Mouse (Mus musculus) cerebellum, postnatal 25 days (tissue): ENCODE results near the gene Mrgprx2.
"Not testable (repeated sequence)": the region's sequence is repeated elsewhere in the genome, so short reads cannot be mapped to it uniquely, and the experiment has no call there.

Source experiments
- DNase-seq, 2 experiments: peaks; one replicate each; pipeline ENCODE4 v3.0.0; 2021; ENCODE audit warnings: mixed read lengths in 2 of 2

Gene Mrgprx2

DNA sequence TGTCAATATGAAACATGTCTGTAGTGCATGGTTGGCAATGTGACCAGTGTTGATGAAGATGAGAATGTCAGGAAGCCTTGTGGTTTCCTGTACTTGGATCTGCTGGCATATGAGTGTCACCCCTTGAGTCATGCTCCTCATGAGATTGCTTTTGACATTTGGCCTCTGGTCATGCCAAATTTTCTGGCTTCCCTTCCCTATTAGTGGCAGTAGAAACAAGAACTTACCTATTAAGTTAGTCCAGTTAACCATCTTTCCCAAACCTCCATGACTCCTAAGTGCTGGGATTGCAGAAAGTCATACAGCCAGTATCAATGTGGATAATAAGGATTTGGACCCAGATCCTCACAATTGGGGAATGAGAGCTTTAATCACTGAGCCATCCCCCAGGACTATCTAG is at the start of gene Mrgprx2:
Mrgprx2 (minus strand) TSS at position 101 of the 400 bp plus-strand sequence.
- no peak for DNase-seq

DNA sequence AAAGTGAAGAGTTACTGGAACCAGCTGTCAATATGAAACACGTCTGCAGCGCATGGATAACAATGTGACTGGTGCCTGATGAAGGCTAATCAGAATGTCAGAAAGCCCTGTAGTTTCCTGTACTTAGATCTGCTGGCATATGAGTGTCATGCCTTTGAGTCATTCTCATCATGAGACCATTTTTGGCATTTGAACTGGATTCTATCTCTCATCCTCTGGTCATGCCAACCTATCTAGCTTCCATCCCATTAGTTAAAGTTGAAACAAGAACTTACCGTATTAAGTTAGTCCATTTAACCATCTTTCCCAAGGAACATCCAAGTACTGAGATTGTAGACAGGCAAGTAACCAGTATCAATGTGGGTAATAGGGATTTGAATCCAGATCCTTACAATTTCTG is 42.9 kb downstream of the Mrgprx2 start, which contains the start of gene Mrgprb1:
Mrgprb1 (minus strand) TSS at position 101 of the 400 bp plus-strand sequence.
- no peak for DNase-seq

DNA sequence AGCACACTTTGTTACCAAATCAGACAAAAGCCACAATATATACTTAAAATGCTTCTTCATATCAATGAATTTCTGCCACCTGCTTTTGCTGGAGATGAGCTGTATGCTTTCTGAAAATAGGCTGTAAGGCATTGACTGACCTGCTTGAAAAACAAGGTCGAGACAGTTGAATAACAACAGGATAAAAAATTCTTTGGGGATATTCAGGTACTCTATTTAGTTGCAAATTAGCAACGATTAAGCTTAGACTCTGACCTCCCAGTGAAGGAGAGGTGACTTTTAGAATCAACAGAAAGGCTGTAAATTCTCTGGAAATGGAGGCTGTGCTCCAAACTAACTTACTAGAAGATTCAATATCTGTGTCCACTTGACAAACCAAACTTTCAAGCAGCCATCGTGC is 62.5 kb downstream of the Mrgprx2 start:
- DNase-seq, result no peak

DNA sequence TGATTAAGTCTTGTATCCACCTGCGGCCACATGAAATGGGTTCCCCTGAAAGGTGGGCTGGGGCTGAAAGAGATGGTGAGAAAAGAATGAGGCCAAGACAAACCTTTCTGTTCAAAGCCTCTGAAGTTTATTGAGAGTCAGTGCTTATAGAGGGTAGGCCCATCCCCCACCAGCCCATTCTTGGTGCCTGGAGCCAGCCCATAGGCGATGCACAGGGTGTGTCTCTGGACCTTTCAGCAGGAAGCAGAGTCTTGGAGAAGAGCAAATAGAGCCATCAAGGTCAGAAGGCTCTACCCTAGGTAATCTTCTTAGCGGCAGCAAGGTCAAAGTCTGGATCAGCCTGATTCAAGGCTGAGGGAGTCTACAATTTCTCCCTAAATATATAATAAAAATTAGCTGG is 63.2 kb downstream of the Mrgprx2 start:
- DNase-seq, result not testable (repeated sequence)
